Mouse (Mus musculus): ENCODE data around the gene Rubcn. TPM values are rescaled to one million over a fixed set of nuclear protein-coding genes. Genes with fewer than 3 reads are reported as not detected.

Gene Rubcn
- total and polyA plus RNA-seq, 3 experiments = 27.7 to 40.4 (median 28.0) TPM

DNA sequence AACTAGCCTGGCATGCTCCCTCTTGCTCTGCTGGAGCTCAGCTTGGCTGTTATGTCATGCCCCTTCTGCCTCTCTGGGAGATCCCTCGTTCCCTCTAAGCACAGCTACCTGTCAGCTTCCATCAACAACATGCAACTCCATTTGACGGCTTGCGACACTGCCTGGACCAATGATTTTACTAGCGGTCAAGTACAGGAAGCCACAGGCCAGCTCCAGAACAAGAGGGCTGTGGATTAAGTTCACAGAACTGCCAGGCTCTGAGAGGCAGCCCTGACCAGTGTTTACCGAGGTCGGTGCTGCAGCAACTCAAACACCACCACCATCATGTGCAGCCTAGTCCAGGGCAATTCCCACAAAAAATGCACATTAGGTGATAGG is 55.1 kb downstream of the Rubcn start:
- no peak overlapping the region for H3K9ac ChIP-seq (ENCODE audit: insufficient read depth, low read depth)
- H3K36me3 ChIP-seq (replicated peaks in 1 of 2; ENCODE audit: control insufficient read depth in 1 of 2, insufficient read depth in 1 of 2, low read length in 1 of 2) = peaks cover 31 to 65% of the 10 kb centered on the region in 2 experiments
- TF ChIP-seq E2F4 (IDR thresholded peaks at IDR 0.05; ENCODE audit: insufficient replicate concordance, low read depth, low read length) (no peak), PAX5 (IDR thresholded peaks at IDR 0.05; ENCODE audit: low read length) (no peak), TBP (conservative IDR thresholded peaks at IDR 0.05; ENCODE audit: low read depth, low read length) (no peak), MXI1 (IDR thresholded peaks at IDR 0.05; ENCODE audit: low read depth, low read length) (no peak), IRF4 (IDR thresholded peaks at IDR 0.05; ENCODE audit: low read depth, low read length) (no peak), MEF2A (IDR thresholded peaks at IDR 0.05; ENCODE audit: borderline replicate concordance, low read depth, low read length) (no peak), MAX (IDR thresholded peaks at IDR 0.05; ENCODE audit: low read length) (no peak), JUN (IDR thresholded peaks at IDR 0.05; ENCODE audit: insufficient read depth, low read depth, low read length) (no peak), EP300 (IDR thresholded peaks at IDR 0.05; ENCODE audit: low read length) (no peak), RCOR1 (conservative IDR thresholded peaks at IDR 0.05; ENCODE audit: low read depth, low read length) (no peak), USF1 (IDR thresholded peaks at IDR 0.05; ENCODE audit: low read depth, low read length) (no peak)
- H3K9me3 ChIP-seq (replicated peaks; ENCODE audit: low read length) = no peaks in the 10 kb centered on the region
- no peak overlapping the region for H3K27ac ChIP-seq (ENCODE audit: insufficient read depth, low read depth)
- dilution Hi-C loops (cut with MboI; ENCODE audit: extremely low pct_ligation_motif_present, extremely low pct_unique_long_range_greater_than_20kb, low sequenced_read_pairs) = no loop called here
- no peaks in the 10 kb centered on the region for H3K27me3 ChIP-seq (replicated peaks)
- H3K4me2 ChIP-seq (ENCODE audit: insufficient read depth, low read depth, poor library complexity, severe bottlenecking) = no peak overlapping the region
- peaks cover 16 to 26% of the 10 kb centered on the region in 2 experiments for H3K4me1 ChIP-seq (ENCODE audit: control insufficient read depth in 1 of 2, insufficient read depth in 2 of 2)
- no peak for DNase-seq (ENCODE audit: extremely low read depth)
- no peaks in the 10 kb centered on the region for H3K79me2 ChIP-seq (replicated peaks; ENCODE audit: control insufficient read depth, extremely low read depth, insufficient read depth, poor library complexity, severe bottlenecking)
- in situ Hi-C loops (cut with MboI; ENCODE audit: low pct_ligation_motif_present, low pct_unique_long_range_greater_than_20kb, low sequenced_read_pairs) = no loop called here
- H3K4me3 ChIP-seq (replicated peaks in 1 of 3; ENCODE audit: low read depth in 2 of 3, low read length in 2 of 3, poor library complexity in 1 of 3) = no peak overlapping the region

DNA sequence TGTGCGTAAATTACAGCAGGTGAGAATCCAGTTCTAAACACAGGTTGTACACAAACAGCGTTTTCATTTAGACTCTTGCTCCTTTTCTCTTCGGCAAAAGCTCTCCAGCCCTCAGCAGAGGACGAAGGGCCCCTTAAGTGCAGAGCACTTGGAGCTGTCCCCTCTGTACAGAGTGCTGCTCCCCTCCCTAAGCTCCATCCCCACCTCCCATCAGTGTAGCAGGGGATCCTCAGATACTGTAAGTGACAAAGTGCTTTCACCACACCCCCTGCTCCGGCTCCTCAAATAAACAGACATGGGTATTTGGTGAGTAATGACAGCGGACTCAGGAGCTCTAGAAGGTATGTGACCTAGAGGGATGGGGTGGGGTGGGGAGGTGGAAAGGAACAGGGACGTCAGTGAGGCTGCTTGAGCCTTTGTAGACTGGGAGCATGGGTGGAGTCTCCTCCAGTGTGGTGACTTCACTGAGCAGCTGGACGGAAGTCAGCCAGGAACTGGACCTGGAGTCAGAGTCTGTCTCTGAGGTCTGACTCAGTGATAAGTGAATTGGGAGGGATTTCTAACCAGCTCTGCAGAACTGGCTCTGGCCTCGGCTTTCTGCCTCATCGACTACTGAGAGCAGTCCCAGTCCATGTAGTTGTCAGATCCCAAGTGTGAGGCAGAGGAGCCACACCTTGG is 55.7 kb downstream of the Rubcn start:
- dilution Hi-C loops (cut with MboI; ENCODE audit: extremely low pct_ligation_motif_present, extremely low pct_unique_long_range_greater_than_20kb, low sequenced_read_pairs) = no loop called here
- no peak overlapping the region for H3K4me3 ChIP-seq (replicated peaks in 1 of 3; ENCODE audit: low read depth in 2 of 3, low read length in 2 of 3, poor library complexity in 1 of 3)

More for the DNA sequence above, 55.7 kb downstream of the Rubcn start:
- Histone ChIP-seq H3K9me3 (replicated peaks; ENCODE audit: low read length) (no peaks in the 10 kb centered on the region), H3K36me3 (replicated peaks in 1 of 2; ENCODE audit: control insufficient read depth in 1 of 2, insufficient read depth in 1 of 2, low read length in 1 of 2) (peaks cover 28 to 60% of the 10 kb centered on the region in 2 experiments), H3K27ac (ENCODE audit: insufficient read depth, low read depth) (no peak overlapping the region), H3K4me2 (ENCODE audit: insufficient read depth, low read depth, poor library complexity, severe bottlenecking) (no peak overlapping the region), H3K27me3 (replicated peaks) (no peaks in the 10 kb centered on the region), H3K79me2 (replicated peaks; ENCODE audit: control insufficient read depth, extremely low read depth, insufficient read depth, poor library complexity, severe bottlenecking) (no peaks in the 10 kb centered on the region), H3K4me1 (ENCODE audit: control insufficient read depth in 1 of 2, insufficient read depth in 2 of 2) (peaks cover 16 to 26% of the 10 kb centered on the region in 2 experiments), H3K9ac (ENCODE audit: insufficient read depth, low read depth) (no peak overlapping the region)
- in situ Hi-C loops (cut with MboI; ENCODE audit: low pct_ligation_motif_present, low pct_unique_long_range_greater_than_20kb, low sequenced_read_pairs) = no loop called here
- TF ChIP-seq NELFE (IDR thresholded peaks at IDR 0.05; ENCODE audit: low read depth, low read length) (no peak), RCOR1 (conservative IDR thresholded peaks at IDR 0.05; ENCODE audit: low read depth, low read length) (no peak), E2F4 (IDR thresholded peaks at IDR 0.05; ENCODE audit: insufficient replicate concordance, low read depth, low read length) (no peak), MAFK (IDR thresholded peaks at IDR 0.05; ENCODE audit: insufficient replicate concordance, low read length) (no peak), SIN3A (IDR thresholded peaks at IDR 0.05; ENCODE audit: low read length) (no peak)
- DNase-seq (ENCODE audit: extremely low read depth) = no peak
